Mouse (Mus musculus) stomach, postnatal 0 days (tissue): ENCODE data around the gene Msi1.
A peak's percentile ranks its signal among the peaks of the same experiment; 100 is the strongest.

ENCODE experiments used
- CTCF ChIP-seq: IDR thresholded peaks from 2 replicates; pipeline ENCODE4 v1.5.1; 2016; ENCODE audit warnings: antibody characterized with exemption, low read depth, mild to moderate bottlenecking, moderate library complexity
- EP300 ChIP-seq: optimal IDR thresholded peaks from 2 replicates; pipeline ENCODE3; 2016; ENCODE audit warnings: antibody characterized with exemption

GRCm38 (mm10) chr5:115431061-115431897, 1.9 kb downstream of the Msi1 start:
- TF ChIP-seq CTCF (peak; percentile 67), EP300 (no peak)
